Mouse (Mus musculus) CH12.LX (cell line): ENCODE measurements around the gene Lcn8. TPM values are rescaled to one million over a fixed set of nuclear protein-coding genes. Genes with fewer than 3 reads are reported as not detected.

Experiments used
- DNase-seq: peaks from one replicate; pipeline ENCODE4 v3.0.0-alpha.2; 2013; ENCODE audit errors: extremely low read depth
- H3K27ac ChIP-seq: 2 replicates; pipeline ENCODE4 v1.5.1; 2012; ENCODE audit warnings: low read depth, mild to moderate bottlenecking, control low read depth, moderate library complexity; ENCODE audit not compliant: insufficient read depth
- H3K27me3 ChIP-seq: replicated peaks from 2 replicates; pipeline ENCODE3; 2012; ENCODE audit warnings: inconsistent platforms
- H3K36me3 ChIP-seq, 2 experiments: replicated peaks in 1 of 2; 2 replicates each; pipeline versions ENCODE3 to v1.6.1; 2012; ENCODE audit warnings: inconsistent platforms in 1 of 2, low read length in 1 of 2, mild to moderate bottlenecking in 1 of 2, mixed read lengths in 1 of 2, moderate library complexity in 1 of 2; ENCODE audit not compliant: control insufficient read depth in 1 of 2, insufficient read depth in 1 of 2
- H3K4me1 ChIP-seq, 2 experiments: 2 replicates each; pipeline ENCODE4 v1.6.1; 2012; ENCODE audit warnings: inconsistent platforms in 1 of 2, moderate library complexity in 1 of 2; ENCODE audit not compliant: insufficient read depth in 2 of 2, control insufficient read depth in 1 of 2
- H3K4me2 ChIP-seq: 2 replicates; pipeline ENCODE4 v1.6.1; 2012; ENCODE audit warnings: low read depth, mild to moderate bottlenecking, control low read depth; ENCODE audit not compliant: poor library complexity, insufficient read depth, severe bottlenecking
- H3K4me3 ChIP-seq, 3 experiments: fragments of 150-350 bp in 1 of 3; sonication (generic) in 1 of 3; replicated peaks in 1 of 3; 2 replicates each; pipeline versions ENCODE3 to v1.5.1; 2011 to 2012; ENCODE audit warnings: low read depth in 2 of 3, low read length in 2 of 3, mild to moderate bottlenecking in 2 of 3, moderate library complexity in 2 of 3, control low read depth in 1 of 3, improper control_type of control experiment in 1 of 3, inconsistent platforms in 1 of 3, mixed read lengths in 1 of 3; ENCODE audit not compliant: poor library complexity in 1 of 3
- H3K79me2 ChIP-seq: replicated peaks from 2 replicates; pipeline ENCODE4 v1.6.1; 2012; ENCODE audit warnings: mild to moderate bottlenecking, moderate library complexity; ENCODE audit not compliant: control insufficient read depth, poor library complexity, insufficient read depth, severe bottlenecking; ENCODE audit errors: extremely low read depth
- H3K9ac ChIP-seq: 2 replicates; pipeline ENCODE4 v1.6.1; 2012; ENCODE audit warnings: low read depth, mild to moderate bottlenecking, control low read depth, moderate library complexity; ENCODE audit not compliant: insufficient read depth
- H3K9me3 ChIP-seq: replicated peaks from 2 replicates; pipeline ENCODE3; 2012; ENCODE audit warnings: low read length, inconsistent platforms, mixed read lengths
- BHLHE40 ChIP-seq: IDR thresholded peaks from 2 replicates; pipeline ENCODE4 v1.6.1; 2011; ENCODE audit warnings: mild to moderate bottlenecking, low read depth, low read length, improper control_type of control experiment
- CTCF ChIP-seq, 2 experiments: IDR thresholded peaks in 1 of 2; conservative IDR thresholded peaks in 1 of 2; 2 replicates each; pipeline ENCODE4 v1.5.1; 2011 to 2012; ENCODE audit warnings: low read depth in 2 of 2, low read length in 2 of 2, improper control_type of control experiment in 1 of 2, inconsistent platforms in 1 of 2, mild to moderate bottlenecking in 1 of 2, moderate library complexity in 1 of 2
- ELF1 ChIP-seq: IDR thresholded peaks from 2 replicates; pipeline ENCODE4 v1.6.1; 2014; ENCODE audit warnings: low read depth, mild to moderate bottlenecking, inconsistent platforms, low read length, improper control_type of control experiment
- ETS1 ChIP-seq: conservative IDR thresholded peaks from 2 replicates; pipeline ENCODE4 v1.6.1; 2012; ENCODE audit warnings: low read depth, mild to moderate bottlenecking, inconsistent platforms, low read length, improper control_type of control experiment, moderate library complexity
- JUND ChIP-seq: conservative IDR thresholded peaks from 2 replicates; pipeline ENCODE4 v1.6.1; 2011; ENCODE audit warnings: low read depth, low read length, improper control_type of control experiment
- KAT2A ChIP-seq: IDR thresholded peaks from 2 replicates; pipeline ENCODE4 v1.6.1; 2012; ENCODE audit warnings: low read length, improper control_type of control experiment, inconsistent platforms; ENCODE audit not compliant: insufficient replicate concordance
- MAFK ChIP-seq: IDR thresholded peaks from 2 replicates; pipeline ENCODE4 v1.6.1; 2011; ENCODE audit warnings: low read length, improper control_type of control experiment; ENCODE audit not compliant: insufficient replicate concordance
- MAZ ChIP-seq: IDR thresholded peaks from 2 replicates; pipeline ENCODE4 v1.6.1; 2012; ENCODE audit warnings: low read depth, mild to moderate bottlenecking, inconsistent platforms, low read length, improper control_type of control experiment, moderate library complexity
- PAX5 ChIP-seq: IDR thresholded peaks from 2 replicates; pipeline ENCODE4 v1.6.1; 2012; ENCODE audit warnings: low read length, inconsistent platforms, mixed read lengths
- POLR2A ChIP-seq: IDR thresholded peaks from 2 replicates; pipeline ENCODE4 v1.6.1; 2011; ENCODE audit warnings: low read depth, mild to moderate bottlenecking, improper control_type of control experiment, low read length
- RAD21 ChIP-seq: IDR thresholded peaks from 2 replicates; pipeline ENCODE4 v1.6.1; 2011; ENCODE audit warnings: low read depth, mild to moderate bottlenecking, low read length, improper control_type of control experiment, moderate library complexity
- SIN3A ChIP-seq: IDR thresholded peaks from 2 replicates; pipeline ENCODE4 v1.6.1; 2012; ENCODE audit warnings: low read length, improper control_type of control experiment, inconsistent platforms
- SMC3 ChIP-seq: IDR thresholded peaks from 2 replicates; pipeline ENCODE4 v1.6.1; 2011; ENCODE audit warnings: low read depth, low read length, improper control_type of control experiment
- USF2 ChIP-seq: conservative IDR thresholded peaks from 2 replicates; pipeline ENCODE4 v1.6.1; 2011; ENCODE audit warnings: low read depth, low read length, improper control_type of control experiment
- ZC3H11A ChIP-seq: IDR thresholded peaks from 2 replicates; pipeline ENCODE4 v1.6.1; 2012; ENCODE audit warnings: low read depth, mild to moderate bottlenecking, inconsistent platforms, low read length, improper control_type of control experiment
- ZMIZ1 ChIP-seq: IDR thresholded peaks from 2 replicates; pipeline ENCODE4 v1.6.1; 2012; ENCODE audit warnings: low read depth, mild to moderate bottlenecking, inconsistent platforms, low read length, improper control_type of control experiment
- dilution Hi-C: fragments of 300-500 bp; cut with MboI; formaldehyde crosslinking; loops from 2 replicates; pipeline ENCODE4 v1.14.3; 2020; ENCODE audit warnings: low sequenced_read_pairs; ENCODE audit not compliant: extremely low pct_unique_long_range_greater_than_20kb, extremely low pct_ligation_motif_present
- in situ Hi-C: fragments of 300-500 bp; cut with MboI; formaldehyde crosslinking; loops from 3 replicates; pipeline ENCODE4 v1.14.3; 2019; ENCODE audit warnings: low sequenced_read_pairs, low pct_ligation_motif_present, low pct_unique_long_range_greater_than_20kb, mixed read lengths
- polyA plus RNA-seq: library from polyadenylated mRNA; unstranded; fragments of >175 nt; gene quantifications from 2 replicates; pipeline ENCODE4 v1.2.1, GENCODE M21; 2012; ENCODE audit warnings: low read depth; ENCODE audit not compliant: insufficient read length
- total RNA-seq, 2 experiments: library from RNA; depleted of rRNA; stranded (reverse); fragments of 300-350 nt in 1 of 2; fragments of >200 nt in 1 of 2; gene quantifications; 2 replicates each; pipeline ENCODE4 v1.2.3; 2012 to 2014

Lcn8 gene
- total and polyA plus RNA-seq, 3 experiments: not detected

DNA sequence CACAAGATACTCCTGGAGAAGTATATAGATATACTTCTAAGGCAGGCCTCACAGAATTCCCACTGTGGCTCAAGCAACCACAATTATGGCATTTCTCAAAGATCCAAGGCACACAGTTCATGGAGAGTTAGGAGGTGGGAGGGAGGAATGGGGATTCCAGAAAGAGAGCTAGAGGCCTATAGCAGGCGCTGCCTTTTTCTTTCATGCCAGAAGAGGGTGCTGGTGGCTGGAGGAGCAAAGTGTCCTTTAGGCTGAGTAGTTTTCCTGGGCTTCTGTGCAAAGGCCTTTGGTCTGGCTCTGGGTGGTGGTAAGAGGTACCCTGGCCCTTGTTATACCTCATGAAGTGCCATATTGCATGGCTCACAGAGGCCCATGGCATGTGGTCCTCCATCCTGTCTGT, 18.9 kb upstream of the Lcn8 start:
- Histone ChIP-seq H3K4me1 (no peaks in the 10 kb centered on the region), H3K4me2 (no peak overlapping the region), H3K4me3 (no peak overlapping the region), H3K27ac (no peak overlapping the region), H3K79me2 (no peaks in the 10 kb centered on the region), H3K9ac (no peak overlapping the region), H3K9me3 (no peaks in the 10 kb centered on the region), H3K36me3 (no peaks in the 10 kb centered on the region), H3K27me3 (peaks cover 69% of the 10 kb centered on the region)
- DNase-seq: peak; percentile 4
- in situ Hi-C loops (no loop called here), dilution Hi-C loops (no loop called here)
- TF ChIP-seq SMC3 (no peak), CTCF (conservative IDR thresholded peaks at IDR 0.05 in 1 of 2, IDR thresholded peaks at IDR 0.05 in 1 of 2; ENCODE audit: low read depth in 2 of 2, low read length in 2 of 2) (peak; percentile 17 to 44; a peak in 2 of 4 replicates), ELF1 (no peak), RAD21 (peak; percentile 29), JUND (no peak), PAX5 (no peak)

GRCm38 (mm10) chr2:25639890-25640289, 13.0 kb upstream of the Lcn8 start:
- H3K9ac ChIP-seq: no peak overlapping the region
- H3K27ac ChIP-seq: no peak overlapping the region
- peaks cover 66% of the 10 kb centered on the region for H3K27me3 ChIP-seq
- no peaks in the 10 kb centered on the region for H3K4me1 ChIP-seq
- H3K36me3 ChIP-seq: no peaks in the 10 kb centered on the region
- dilution Hi-C loops (no loop called here), in situ Hi-C loops (no loop called here)
- no peaks in the 10 kb centered on the region for H3K9me3 ChIP-seq
- peak; percentile 43 for DNase-seq
- no peak overlapping the region for H3K4me2 ChIP-seq
- no peak overlapping the region for H3K4me3 ChIP-seq
- TF ChIP-seq BHLHE40 (no peak), RAD21 (peak; percentile 30), KAT2A (no peak), SMC3 (peak; percentile 39), USF2 (no peak), CTCF (conservative IDR thresholded peaks at IDR 0.05 in 1 of 2, IDR thresholded peaks at IDR 0.05 in 1 of 2; ENCODE audit: low read depth in 2 of 2, low read length in 2 of 2) (peak; percentile 64 to 70), SIN3A (no peak)
- TF ChIP-seq, all 38 proteins: peak for 3
- no peaks in the 10 kb centered on the region for H3K79me2 ChIP-seq

DNA sequence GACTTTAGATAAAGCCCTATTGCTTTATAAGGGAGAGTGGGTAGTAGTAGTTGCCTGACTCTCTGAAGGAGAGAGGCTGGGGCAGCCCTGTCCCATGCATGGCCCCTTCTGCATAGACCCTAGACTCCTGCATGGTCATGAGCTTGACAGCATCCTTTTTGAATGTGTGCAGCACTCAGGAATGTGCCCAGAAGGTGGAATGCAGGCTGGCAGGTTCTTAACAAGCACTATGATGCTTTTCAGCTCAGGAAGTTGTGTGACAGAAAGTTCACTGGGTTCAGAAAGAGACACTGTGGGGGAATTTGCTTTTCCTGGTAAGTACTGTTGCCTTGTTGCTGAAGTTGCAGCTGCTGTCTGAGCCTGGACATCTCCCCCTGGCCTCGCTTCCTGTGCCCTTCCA, 1.6 kb downstream of the Lcn8 start:
- TF ChIP-seq ZMIZ1 (no peak), ETS1 (no peak), MAZ (no peak), ZC3H11A (no peak), MAFK (no peak), ELF1 (no peak), POLR2A (no peak)
- no peaks in the 10 kb centered on the region for H3K79me2 ChIP-seq
- no peaks in the 10 kb centered on the region for H3K36me3 ChIP-seq
- no peak overlapping the region for H3K9ac ChIP-seq
- no peak overlapping the region for H3K4me3 ChIP-seq
- H3K9me3 ChIP-seq: no peaks in the 10 kb centered on the region
- dilution Hi-C loops (no loop called here), in situ Hi-C loops (no loop called here)
- H3K27ac ChIP-seq: no peak overlapping the region
- H3K4me1 ChIP-seq: peaks cover 15 to 20% of the 10 kb centered on the region in 2 experiments; a peak in 3 of 4 replicates
- DNase-seq: no peak
- H3K4me2 ChIP-seq: no peak overlapping the region
- H3K27me3 ChIP-seq: peaks cover 59% of the 10 kb centered on the region
